Mouse (Mus musculus) CD8-positive naive resting alpha-beta T cell, adult 2 months (primary cell): ENCODE data around the gene Myo3b.

Experiments used
- DNase-seq, 2 experiments: peaks; one replicate each; pipeline ENCODE4 v3.0.0; 2022; ENCODE audit warnings: low read depth in 2 of 2, low spot score in 2 of 2

Gene Myo3b

GRCm38 (mm10) chr2:70127351-70128148 lies 88.6 kb downstream of the Myo3b start:
- DNase-seq, result no peak

- no peak for DNase-seq
Measured at GRCm38 (mm10) chr2:70128590-70128989, 89.7 kb downstream of the Myo3b start.

- no peak for DNase-seq
Measured at GRCm38 (mm10) chr2:70129566-70129965, 90.6 kb downstream of the Myo3b start.

- DNase-seq, result no peak
Measured at GRCm38 (mm10) chr2:70133281-70133680, 94.4 kb downstream of the Myo3b start.

- no peak for DNase-seq
Measured at GRCm38 (mm10) chr2:70137226-70137998, 98.5 kb downstream of the Myo3b start.

GRCm38 (mm10) chr2:70143543-70144188 lies 104.7 kb downstream of the Myo3b start:
- no peak for DNase-seq

- DNase-seq, result no peak
Measured at GRCm38 (mm10) chr2:70146993-70147581, 108.2 kb downstream of the Myo3b start.

GRCm38 (mm10) chr2:70148821-70149510 lies 110.0 kb downstream of the Myo3b start:
- no peak for DNase-seq

- DNase-seq, result no peak
Measured at GRCm38 (mm10) chr2:70150399-70151035, 111.6 kb downstream of the Myo3b start.

- no peak for DNase-seq
Measured at GRCm38 (mm10) chr2:70151930-70152329, 113.0 kb downstream of the Myo3b start.

GRCm38 (mm10) chr2:70155226-70155836 lies 116.4 kb downstream of the Myo3b start:
- no peak for DNase-seq

- no peak for DNase-seq
Measured at GRCm38 (mm10) chr2:70159543-70159942, 120.6 kb downstream of the Myo3b start.

- DNase-seq, result no peak
Measured at GRCm38 (mm10) chr2:70166231-70166630, 127.3 kb downstream of the Myo3b start.

GRCm38 (mm10) chr2:70167944-70168935 lies 129.3 kb downstream of the Myo3b start:
- no peak for DNase-seq

GRCm38 (mm10) chr2:70170469-70170868 lies 131.5 kb downstream of the Myo3b start:
- DNase-seq, result no peak

- no peak for DNase-seq
Measured at GRCm38 (mm10) chr2:70176823-70177708, 138.1 kb downstream of the Myo3b start.

GRCm38 (mm10) chr2:70177709-70178030 lies 138.7 kb downstream of the Myo3b start:
- DNase-seq, result no peak

- DNase-seq, result no peak
Measured at GRCm38 (mm10) chr2:70178241-70178640, 139.3 kb downstream of the Myo3b start.
